Mouse (Mus musculus) liver, postnatal 0 days (tissue): ENCODE measurements at regions not wholly inside any gene's neighbourhood (a gene's known extent, or its start where the extent isn't known, plus 50 kb on each side); places are given as distances from the start of the nearest gene placed in this dataset.

Experiments used
- ATAC-seq: fragments of 200-750 bp; cut with Nextera tagmentation; 2 replicates; pipeline ENCODE4 v1.8.0; 2017; ENCODE audit warnings: mild to moderate bottlenecking, moderate library complexity
- DNase-seq: peaks from one replicate; pipeline ENCODE4 v3.0.0-alpha.2; 2016
- H3K27ac ChIP-seq: fragments of 300-500 bp; sonication (generic); 2 replicates; pipeline ENCODE4 v1.5.1; 2014; ENCODE audit warnings: antibody characterized with exemption, moderate library complexity, mild to moderate bottlenecking, low read depth
- H3K27me3 ChIP-seq: fragments of 300-500 bp; sonication (generic); 2 replicates; pipeline ENCODE4 v1.6.1; 2014; ENCODE audit warnings: low read length, control low read depth, mixed read lengths; ENCODE audit not compliant: insufficient read depth
- H3K36me3 ChIP-seq: fragments of 300-500 bp; sonication (generic); replicated peaks from 2 replicates; pipeline ENCODE4 v1.6.1; 2014; ENCODE audit warnings: mild to moderate bottlenecking, control low read depth, low read length, moderate library complexity, mixed read lengths; ENCODE audit not compliant: insufficient read depth
- H3K4me1 ChIP-seq: fragments of 300-500 bp; sonication (generic); 2 replicates; pipeline ENCODE4 v1.6.1; 2014; ENCODE audit warnings: antibody characterized with exemption, mild to moderate bottlenecking, control low read depth; ENCODE audit not compliant: insufficient read depth
- H3K4me2 ChIP-seq: fragments of 300-500 bp; sonication (generic); 2 replicates; pipeline ENCODE4 v1.6.1; 2014; ENCODE audit warnings: low read depth, mild to moderate bottlenecking, low read length, moderate library complexity, mixed read lengths
- H3K4me3 ChIP-seq: fragments of 300-500 bp; sonication (generic); 2 replicates; pipeline ENCODE4 v1.5.1; 2014; ENCODE audit warnings: low read depth, low read length
- H3K9ac ChIP-seq: fragments of 300-500 bp; sonication (generic); replicated peaks from 2 replicates; pipeline ENCODE4 v1.6.1; 2014; ENCODE audit warnings: mild to moderate bottlenecking, moderate library complexity
- H3K9me3 ChIP-seq: fragments of 300-500 bp; sonication (generic); 2 replicates; pipeline ENCODE4 v1.6.1; 2016; ENCODE audit warnings: mild to moderate bottlenecking, control low read depth, low read length, mixed read lengths
- CTCF ChIP-seq: sonication (generic); IDR thresholded peaks from 2 replicates; pipeline ENCODE4 v1.5.1; 2016; ENCODE audit warnings: antibody characterized with exemption, low read depth
- EP300 ChIP-seq: IDR thresholded peaks from 2 replicates; pipeline ENCODE4 v1.6.1; 2016; ENCODE audit warnings: antibody characterized with exemption, low read depth, mild to moderate bottlenecking
- WGBS: fragments of 180-500 bp; shearing (Covaris S2); extraction: QIAGEN DNeasy Blood & Tissue Kit; methylation state at CpG from one replicate; pipeline ENCODE4 v1.1.7; 2014; ENCODE audit not compliant: insufficient replicate concordance; 5-methylcytosine and 5-hydroxymethylcytosine counted together

DNA sequence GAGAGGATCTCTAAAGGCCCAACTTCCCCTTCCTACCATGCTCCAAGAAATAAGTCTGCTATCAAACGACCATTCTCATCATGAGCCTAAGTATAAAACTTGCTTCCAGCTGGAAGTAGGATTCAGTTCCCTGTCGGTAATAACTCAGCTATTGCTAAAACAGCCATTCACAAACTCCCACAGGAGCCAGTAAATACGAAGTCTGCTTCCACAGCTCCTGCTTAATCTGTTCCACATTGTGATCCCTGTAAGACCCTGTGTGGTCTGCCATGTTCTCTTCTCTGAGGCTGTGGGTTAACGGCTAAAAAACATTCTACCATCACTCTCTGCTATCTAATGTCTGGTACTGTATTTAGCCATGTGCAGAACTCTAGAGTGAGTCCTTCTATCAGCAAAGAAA lies 72.9 kb upstream of the Snx19 start:
- Histone ChIP-seq H3K4me2 (no peak overlapping the region), H3K27me3 (no peaks in the 10 kb centered on the region), H3K9ac (no peak overlapping the region), H3K4me1 (no peaks in the 10 kb centered on the region), H3K36me3 (no peaks in the 10 kb centered on the region), H3K9me3 (no peaks in the 10 kb centered on the region), H3K4me3 (no peak overlapping the region), H3K27ac (no peak overlapping the region)
- WGBS = 69% methylated on average over 4 of the region's 4 CpGs
- no peak for DNase-seq
- TF ChIP-seq EP300 (no peak), CTCF (no peak)
- ATAC-seq = no peak

DNA sequence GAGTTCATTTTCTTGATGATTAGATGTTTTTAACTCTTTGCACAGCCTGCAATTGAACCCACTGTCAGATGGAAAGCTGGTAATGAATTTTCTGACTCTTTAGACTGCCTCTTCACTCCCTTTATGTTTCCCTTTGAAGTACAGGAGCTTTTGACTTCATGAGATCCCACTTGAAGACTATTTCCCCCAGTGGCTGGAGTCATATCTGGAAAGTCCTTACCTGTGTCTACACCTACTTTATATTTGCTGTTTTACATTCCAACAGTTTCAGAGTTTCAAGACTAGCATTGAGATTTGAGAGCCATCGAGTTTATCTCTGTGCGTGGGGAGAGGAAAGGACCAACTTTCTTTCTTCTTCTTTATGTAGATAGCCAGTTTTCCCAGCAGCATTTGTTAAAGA lies 71.3 kb upstream of the Snx19 start:
- whole genome bisulfite sequencing = 81% methylated on average over 2 of the region's 2 CpGs
- no peaks in the 10 kb centered on the region for H3K4me1 ChIP-seq
- no peak for TF ChIP-seq EP300
- no peak for TF ChIP-seq CTCF
- H3K27ac ChIP-seq = no peak overlapping the region
- H3K9ac ChIP-seq = no peak overlapping the region
- no peak overlapping the region for H3K4me3 ChIP-seq
- H3K36me3 ChIP-seq = no peaks in the 10 kb centered on the region
- no peaks in the 10 kb centered on the region for H3K9me3 ChIP-seq
- DNase-seq (no peak), ATAC-seq (no peak)
- no peak overlapping the region for H3K4me2 ChIP-seq
- H3K27me3 ChIP-seq = no peaks in the 10 kb centered on the region

DNA sequence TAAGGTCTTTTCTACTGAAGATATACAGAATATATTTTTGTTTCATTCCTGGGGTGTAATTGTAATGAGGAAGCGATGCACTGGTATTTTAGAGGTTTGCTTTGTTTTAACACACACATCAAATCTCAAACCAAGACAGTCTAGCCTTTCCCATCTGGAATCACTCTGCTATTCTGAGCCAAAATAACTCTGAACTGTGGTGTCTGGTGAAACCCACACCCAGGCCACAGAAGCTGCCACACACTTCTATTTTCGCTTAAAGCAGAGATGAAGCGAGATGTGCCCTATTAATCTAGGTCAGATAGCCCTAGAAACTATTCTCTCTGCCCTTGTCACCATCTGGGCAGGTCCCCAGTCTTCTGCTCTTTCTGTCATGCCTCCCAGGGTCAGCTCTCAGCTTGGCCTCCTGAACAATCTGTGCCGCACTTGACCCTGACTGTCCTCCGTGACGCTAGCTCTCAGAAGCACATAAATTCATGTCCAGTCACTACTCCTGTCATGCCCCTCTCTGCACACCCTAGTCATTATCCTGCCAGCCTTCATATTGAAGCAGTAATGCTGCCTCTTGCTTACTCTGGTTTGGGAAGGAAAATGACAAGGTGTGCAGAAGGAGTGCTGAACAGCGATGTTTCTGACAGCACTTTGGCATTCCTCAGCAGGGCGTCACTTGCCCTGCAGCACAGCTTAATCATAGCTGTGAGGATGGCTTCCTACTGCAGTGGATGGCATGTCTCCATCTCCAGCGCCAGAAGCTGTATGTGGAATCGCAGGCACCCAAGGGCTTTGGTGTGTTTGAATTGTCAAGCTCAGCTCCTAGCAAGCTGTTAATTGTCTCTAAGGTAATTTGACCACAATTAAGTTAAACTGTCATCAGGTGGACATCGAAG lies 57.1 kb upstream of the Snx19 start:
- Histone ChIP-seq H3K4me3 (no peak overlapping the region), H3K27ac (no peak overlapping the region), H3K27me3 (no peaks in the 10 kb centered on the region), H3K36me3 (no peaks in the 10 kb centered on the region), H3K9ac (no peak overlapping the region), H3K4me2 (no peak overlapping the region), H3K9me3 (no peaks in the 10 kb centered on the region), H3K4me1 (no peaks in the 10 kb centered on the region)
- ATAC-seq (no peak), DNase-seq (no peak)
- TF ChIP-seq EP300 (no peak), CTCF (no peak)
- 73% methylated on average over 11 of the region's 11 CpGs for WGBS

DNA sequence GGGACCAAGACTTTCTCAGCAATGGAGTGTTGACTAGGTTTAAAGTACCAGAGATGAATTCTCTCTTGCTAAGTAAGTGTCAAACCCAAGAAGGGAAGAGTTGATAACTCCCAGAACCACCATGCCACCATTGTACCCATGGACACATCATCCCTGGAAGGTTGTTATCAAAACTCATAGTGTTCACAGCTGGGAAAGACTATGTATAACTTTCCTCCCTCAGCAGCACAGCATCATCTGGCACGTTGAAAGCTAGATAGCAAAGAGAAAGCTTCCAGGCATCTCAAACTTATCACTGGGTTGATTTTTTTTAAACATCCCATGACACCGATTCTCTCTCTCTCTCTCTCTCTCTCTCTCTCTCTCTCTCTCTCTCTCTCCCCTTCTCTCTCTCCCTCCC lies 56.1 kb upstream of the Snx19 start:
- ATAC-seq (no peak), DNase-seq (no peak)
- TF ChIP-seq EP300 = no peak
- TF ChIP-seq CTCF = no peak
- no peaks in the 10 kb centered on the region for H3K9me3 ChIP-seq
- no peak overlapping the region for H3K27ac ChIP-seq
- H3K4me2 ChIP-seq = no peak overlapping the region
- no peaks in the 10 kb centered on the region for H3K4me1 ChIP-seq
- 53% methylated on average over 2 of the region's 2 CpGs for WGBS
- no peaks in the 10 kb centered on the region for H3K36me3 ChIP-seq
- no peak overlapping the region for H3K9ac ChIP-seq
- H3K27me3 ChIP-seq = no peaks in the 10 kb centered on the region
- H3K4me3 ChIP-seq = no peak overlapping the region

DNA sequence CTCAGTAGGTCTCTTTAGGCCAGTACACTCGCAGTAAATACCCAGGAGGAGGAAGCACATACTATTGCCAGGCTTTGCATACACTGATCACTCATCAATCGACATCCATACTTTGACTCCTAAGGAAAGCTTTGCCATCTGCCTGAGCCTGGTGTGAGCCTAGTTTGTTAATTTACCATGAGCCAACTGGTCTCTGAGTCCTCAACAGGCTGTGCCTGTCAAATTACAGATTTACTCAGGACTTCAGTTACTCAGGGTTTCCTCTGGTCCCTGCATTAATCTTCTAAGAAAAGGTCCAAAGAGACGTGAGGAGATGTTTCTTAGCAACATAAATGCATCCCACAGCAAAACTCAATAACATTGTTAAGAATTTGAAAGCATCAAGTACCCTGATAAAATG lies 50.0 kb upstream of the Snx19 start:
- Histone ChIP-seq H3K36me3 (no peaks in the 10 kb centered on the region), H3K9ac (no peak overlapping the region), H3K4me1 (no peaks in the 10 kb centered on the region), H3K4me3 (no peak overlapping the region), H3K27ac (no peak overlapping the region), H3K4me2 (no peak overlapping the region), H3K9me3 (no peaks in the 10 kb centered on the region), H3K27me3 (no peaks in the 10 kb centered on the region)
- ATAC-seq = no peak
- WGBS = 78% methylated on average over 3 of the region's 3 CpGs
- no peak for DNase-seq
- TF ChIP-seq EP300 = no peak
- TF ChIP-seq CTCF = no peak
